Mouse (Mus musculus) splenic B cell, adult 2 months (primary cell): Measurements from ENCODE around the gene Exoc7.

Experiments used
- DNase-seq: peaks from one replicate; pipeline ENCODE4 v3.0.0-alpha.2; 2011; ENCODE audit warnings: low read depth, low spot score
- H3K27me3 ChIP-seq: 2 replicates; pipeline ENCODE4 v1.6.1; 2012; ENCODE audit warnings: mild to moderate bottlenecking, low read length, moderate library complexity, mixed read lengths; ENCODE audit not compliant: control insufficient read depth, poor library complexity, insufficient read depth, severe bottlenecking
- H3K36me3 ChIP-seq: 2 replicates; pipeline ENCODE4 v1.6.1; 2012; ENCODE audit warnings: mild to moderate bottlenecking, low read length, moderate library complexity, mixed read lengths; ENCODE audit not compliant: control insufficient read depth, poor library complexity, insufficient read depth, severe bottlenecking

The Exoc7 gene

DNA sequence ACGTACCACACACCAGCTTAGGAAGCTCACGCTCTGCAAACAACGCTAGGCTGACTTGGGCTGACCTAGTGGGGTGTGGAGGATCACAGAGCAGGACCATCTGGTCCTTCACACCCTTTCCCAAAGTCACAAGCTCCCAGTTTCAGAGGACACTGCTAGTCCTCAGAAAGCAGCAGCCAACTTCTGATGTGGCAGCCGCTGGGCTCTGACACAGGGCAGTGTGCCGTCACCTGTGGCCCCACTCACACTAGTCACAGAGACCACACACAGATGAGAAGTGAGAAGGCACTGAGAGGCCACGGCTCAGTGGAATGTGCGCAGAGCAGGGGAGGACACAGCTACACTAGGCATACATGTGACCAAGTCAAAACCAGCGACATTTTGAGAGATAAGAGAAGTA is 56.1 kb downstream of the Exoc7 start:
- DNase-seq = no peak
- Histone ChIP-seq H3K36me3 (peaks cover 5% of the 10 kb centered on the region), H3K27me3 (no peaks in the 10 kb centered on the region)

DNA sequence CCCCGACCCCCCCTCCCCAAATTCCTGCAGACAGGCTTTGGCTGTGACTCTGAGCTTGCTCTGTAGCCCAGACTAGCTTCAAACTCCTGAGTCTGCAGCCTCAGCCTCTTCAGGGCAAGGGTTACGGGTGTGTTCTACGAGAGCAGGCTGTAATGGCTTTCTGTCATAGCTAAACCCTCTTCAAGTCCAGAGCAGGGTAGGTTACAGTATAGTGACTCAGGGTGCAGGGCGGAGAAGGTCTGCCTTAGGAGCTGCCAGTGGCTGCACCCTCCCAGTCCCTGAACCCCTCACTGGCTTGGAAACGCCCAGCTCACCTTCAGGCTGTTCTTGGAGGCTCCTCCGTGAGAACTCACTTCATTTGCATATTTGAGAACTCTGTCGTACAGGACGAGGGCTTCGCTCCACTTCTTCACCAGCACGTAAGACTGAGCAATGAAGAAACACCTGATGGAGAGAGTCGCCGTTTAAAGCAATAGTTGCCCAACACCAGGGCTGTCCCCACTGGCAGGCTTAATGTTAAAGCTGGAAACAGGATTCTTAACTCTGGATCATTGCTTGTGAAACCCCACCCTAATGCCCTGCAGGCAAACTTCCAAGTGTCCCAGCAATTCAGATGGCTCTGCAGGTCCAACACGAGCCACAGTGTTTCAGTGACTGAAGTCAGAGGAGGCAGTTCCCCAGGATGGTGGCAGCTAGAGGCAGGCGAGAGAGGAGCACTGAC is 59.4 kb downstream of the Exoc7 start:
- DNase-seq = no peak
- no peaks in the 10 kb centered on the region for H3K27me3 ChIP-seq
- peaks cover 10% of the 10 kb centered on the region for H3K36me3 ChIP-seq

DNA sequence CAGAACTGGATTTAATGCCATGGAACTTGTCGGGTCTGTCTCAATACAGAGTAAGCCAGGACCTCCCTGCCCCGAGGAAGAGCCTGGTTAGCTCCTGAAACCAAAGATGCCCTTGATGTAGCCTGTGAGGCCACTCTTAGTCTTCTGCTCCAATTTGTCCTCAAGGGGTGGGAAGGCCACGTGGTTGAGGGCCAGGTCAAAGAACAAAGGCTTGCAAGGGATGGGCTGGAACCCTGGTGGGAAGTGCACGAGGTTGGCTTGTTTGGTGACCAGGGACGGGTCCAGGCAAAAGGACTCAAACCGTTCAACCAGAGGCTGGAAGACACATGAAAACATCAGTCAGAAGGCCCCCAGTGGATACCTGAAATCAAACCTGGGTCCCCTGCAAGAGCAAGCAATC is 61.4 kb downstream of the Exoc7 start:
- Histone ChIP-seq H3K27me3 (no peaks in the 10 kb centered on the region), H3K36me3 (peaks cover 7% of the 10 kb centered on the region)
- no peak for DNase-seq

DNA sequence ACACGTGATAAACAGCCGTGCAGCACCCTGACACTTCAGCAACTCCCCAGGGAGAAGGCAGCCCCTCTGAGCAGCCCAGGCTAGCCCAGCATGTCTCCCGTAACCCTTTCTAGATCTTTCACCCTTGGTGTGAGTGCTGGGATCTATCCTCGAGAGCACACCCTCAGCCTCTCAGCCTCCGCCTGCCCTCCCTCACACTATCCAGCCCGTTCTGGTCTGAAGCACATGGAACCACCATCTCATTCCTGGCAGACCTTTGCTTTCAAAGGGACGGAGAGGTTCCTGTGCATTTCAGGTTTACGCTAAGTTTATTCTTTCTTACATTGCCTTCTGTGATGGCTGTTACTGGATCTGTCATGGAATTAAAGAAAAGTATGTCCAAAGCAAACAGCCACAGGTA is 62.5 kb downstream of the Exoc7 start:
- peaks cover 7% of the 10 kb centered on the region for H3K36me3 ChIP-seq
- no peak for DNase-seq
- H3K27me3 ChIP-seq = no peaks in the 10 kb centered on the region

DNA sequence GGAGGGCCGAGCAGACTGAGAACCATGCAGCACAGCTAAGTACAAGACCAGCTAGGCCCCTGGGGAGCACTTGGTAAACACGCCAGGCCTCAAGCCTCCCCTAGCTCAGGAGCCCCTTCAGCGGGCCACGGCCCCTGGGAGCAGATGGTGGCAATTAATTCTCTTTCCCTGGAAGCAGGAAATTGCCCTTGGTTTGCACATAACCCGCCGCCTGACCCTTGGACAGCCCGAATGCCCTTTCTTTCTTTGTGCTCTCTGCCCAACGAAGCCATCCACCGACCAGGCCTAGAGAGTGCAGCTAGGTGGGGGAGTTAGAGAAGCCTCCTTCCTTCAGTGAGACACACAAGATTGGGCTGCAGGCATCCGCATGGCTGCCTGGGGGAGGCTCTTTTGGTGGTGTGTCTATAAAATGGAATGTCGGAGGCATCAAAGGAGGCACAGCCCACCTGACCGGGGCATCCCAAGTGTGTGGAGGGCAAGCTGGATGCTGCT is 65.2 kb downstream of the Exoc7 start:
- H3K36me3 ChIP-seq = peaks cover 7% of the 10 kb centered on the region; the same call in 1 of the 2 replicates
- DNase-seq = no peak
- no peaks in the 10 kb centered on the region for H3K27me3 ChIP-seq

DNA sequence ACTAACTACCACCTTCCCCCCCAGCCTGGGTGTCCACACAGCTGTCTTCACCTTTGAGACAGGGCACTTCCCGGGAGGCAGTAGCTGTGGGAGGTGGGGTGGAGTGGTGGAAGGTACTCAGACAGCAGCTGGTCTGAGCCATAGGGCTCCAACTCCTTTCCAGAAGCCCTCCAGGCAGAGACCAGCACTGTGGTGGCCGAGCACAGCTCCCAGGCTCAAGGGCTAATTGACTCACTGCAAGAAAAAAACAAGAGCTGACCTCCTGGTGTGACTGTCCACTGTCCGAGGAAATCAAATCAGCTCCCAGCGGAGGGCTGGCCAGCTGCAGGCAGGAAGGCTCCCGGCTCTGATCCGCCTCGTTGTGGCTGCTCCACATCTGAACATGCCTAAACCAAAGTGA is 67.2 kb downstream of the Exoc7 start:
- no peaks in the 10 kb centered on the region for H3K27me3 ChIP-seq
- no peaks in the 10 kb centered on the region for H3K36me3 ChIP-seq
- DNase-seq = no peak
